Mouse (Mus musculus): ENCODE measurements at regions not wholly inside any gene's neighbourhood (a gene's known extent, or its start where the extent isn't known, plus 50 kb on each side); places are given as distances from the start of the nearest gene placed in this dataset.

DNA sequence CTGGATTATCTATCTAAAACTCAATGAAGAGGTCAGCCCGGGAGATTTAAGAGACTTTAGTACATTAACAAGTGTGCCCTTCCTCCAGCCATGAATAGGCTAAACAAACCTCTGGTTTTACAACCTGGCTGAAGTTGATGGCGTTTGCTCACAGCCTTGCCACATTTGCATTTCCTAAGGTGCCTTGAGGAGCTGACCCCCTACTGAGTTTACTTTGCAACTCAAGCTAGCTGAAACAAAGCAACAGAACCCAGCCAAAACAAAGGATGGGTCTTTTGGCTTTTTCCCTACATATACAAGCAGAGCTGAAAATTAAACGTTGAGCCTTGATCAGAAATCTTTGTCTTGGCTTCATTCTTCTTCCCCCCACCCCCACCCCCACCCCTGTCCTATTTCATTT, 51.7 kb upstream of the Hpf1 start:
- no peak for DNase-seq (ENCODE audit: low read depth, low spot score)

Data from A20 (cell line).